Mouse (Mus musculus) kidney, adult 2 months (tissue): ENCODE results near the gene Pnmal1. TPM values are rescaled to one million over a fixed set of nuclear protein-coding genes. Genes with fewer than 3 reads are reported as not detected.
A peak's percentile ranks its signal among the peaks of the same experiment; 100 is the strongest.

Experiments
- DNase-seq: peaks from one replicate; pipeline ENCODE4 v3.0.0; 2021
- H3K27ac ChIP-seq: fragments of 200-500 bp; 2 replicates; pipeline ENCODE4 v1.5.1; 2012; ENCODE audit warnings: low read depth, low read length, control low read depth, inconsistent platforms; ENCODE audit not compliant: insufficient read depth
- H3K27me3 ChIP-seq: fragments of 200-500 bp; replicated peaks from 2 replicates; pipeline ENCODE4 v1.6.1; 2012; ENCODE audit warnings: mild to moderate bottlenecking, moderate library complexity, low read length, inconsistent platforms; ENCODE audit not compliant: control insufficient read depth, insufficient read depth
- H3K36me3 ChIP-seq: fragments of 200-500 bp; 2 replicates; pipeline ENCODE4 v1.6.1; 2012; ENCODE audit warnings: mild to moderate bottlenecking, moderate library complexity, low read length, inconsistent platforms; ENCODE audit not compliant: control insufficient read depth, insufficient read depth
- H3K4me1 ChIP-seq: fragments of 200-500 bp; 2 replicates; pipeline ENCODE4 v1.6.1; 2011; ENCODE audit warnings: low read length; ENCODE audit not compliant: control insufficient read depth, insufficient read depth
- H3K4me3 ChIP-seq: fragments of 200-500 bp; 2 replicates; pipeline ENCODE4 v1.5.1; 2011; ENCODE audit warnings: mild to moderate bottlenecking, low read depth, low read length, control low read depth; ENCODE audit not compliant: insufficient read depth
- CTCF ChIP-seq: fragments of 200-500 bp; conservative IDR thresholded peaks from 2 replicates; pipeline ENCODE4 v1.5.1; 2011; ENCODE audit warnings: low read depth, mild to moderate bottlenecking, control low read depth, low read length, moderate library complexity, mixed read lengths; ENCODE audit not compliant: insufficient read depth, insufficient read length
- POLR2A ChIP-seq: fragments of 200-500 bp; IDR thresholded peaks from one replicate; pipeline ENCODE4 v1.6.1; 2011; ENCODE audit warnings: low read depth, low read length, control low read depth
- WGBS: fragments of 180-500 bp; shearing (Covaris S2); methylation state at CpG from one replicate; pipeline ENCODE4 v1.1.7; 2018; 5-methylcytosine and 5-hydroxymethylcytosine counted together
- polyA plus RNA-seq: library from polyadenylated mRNA; depleted of rRNA; stranded (reverse); fragments of >200 nt; gene quantifications from 2 replicates; pipeline ENCODE4 v1.2.3, GENCODE M21; 2012

Pnmal1 gene
- polyA plus RNA-seq, 1 experiment: 0.06 TPM

GRCm38 (mm10) chr7:16920150-16920579, 39.3 kb upstream of the Pnmal1 start:
- Histone ChIP-seq H3K27ac (no peak overlapping the region), H3K4me1 (peaks cover 14% of the 10 kb centered on the region), H3K4me3 (no peak overlapping the region), H3K36me3 (0 out of 2 replicates have a peak, but pooled peaks cover 2% of the 10 kb centered on the region), H3K27me3 (no peaks in the 10 kb centered on the region)
- no peak for DNase-seq
- WGBS: 83% methylated on average over 7 of the region's 7 CpGs
- no peak for TF ChIP-seq CTCF
- no peak for TF ChIP-seq POLR2A

GRCm38 (mm10) chr7:16920818-16921791, 38.4 kb upstream of the Pnmal1 start:
- H3K27ac ChIP-seq: peak overlapping the region; percentile 60
- 43% methylated on average over 21 of the region's 21 CpGs for WGBS

GRCm38 (mm10) chr7:16921881-16922335, 37.6 kb upstream of the Pnmal1 start:
- peak; percentile 74 for DNase-seq
- Histone ChIP-seq H3K27ac (peak overlapping the region; percentile 60), H3K4me1 (peaks cover 14% of the 10 kb centered on the region), H3K27me3 (no peaks in the 10 kb centered on the region), H3K4me3 (peak overlapping the region; percentile 85), H3K36me3 (0 out of 2 replicates have a peak, but pooled peaks cover 1% of the 10 kb centered on the region)
- 16% methylated on average over 6 of the region's 6 CpGs for WGBS
- TF ChIP-seq POLR2A (no peak), CTCF (no peak)

More at GRCm38 (mm10) chr7:16920818-16921791, 38.4 kb upstream of the Pnmal1 start:
- no peak for DNase-seq
- H3K27me3 ChIP-seq: no peaks in the 10 kb centered on the region
- TF ChIP-seq CTCF (no peak), POLR2A (no peak)
- H3K4me1 ChIP-seq: peaks cover 14% of the 10 kb centered on the region
- H3K36me3 ChIP-seq: 0 out of 2 replicates have a peak, but pooled peaks cover 2% of the 10 kb centered on the region
- peak overlapping the region; percentile 85 for H3K4me3 ChIP-seq

- peak; percentile 55 for DNase-seq
- peaks cover 14% of the 10 kb centered on the region for H3K4me1 ChIP-seq
- H3K4me3 ChIP-seq: peak overlapping the region; percentile 85
- peak overlapping the region; percentile 8; the same call in 1 of the 2 replicates for H3K27ac ChIP-seq
- no peaks in the 10 kb centered on the region for H3K36me3 ChIP-seq
- no peaks in the 10 kb centered on the region for H3K27me3 ChIP-seq
- no peak for TF ChIP-seq POLR2A
- no peak for TF ChIP-seq CTCF
- 27% methylated on average over 10 of the region's 10 CpGs for WGBS
Observed at GRCm38 (mm10) chr7:16922360-16922973, 37.0 kb upstream of the Pnmal1 start.

- 1% methylated on average over 57 of the region's 57 CpGs for WGBS
- DNase-seq: no peak
- TF ChIP-seq CTCF (no peak), POLR2A (peak; percentile 8)
- Histone ChIP-seq H3K27me3 (no peaks in the 10 kb centered on the region), H3K4me1 (peaks cover 14% of the 10 kb centered on the region), H3K27ac (peak overlapping the region; percentile 76), H3K36me3 (no peaks in the 10 kb centered on the region), H3K4me3 (peak overlapping the region; percentile 85)
Observed at GRCm38 (mm10) chr7:16923283-16924036, 36.0 kb upstream of the Pnmal1 start.

GRCm38 (mm10) chr7:16924037-16924834, 35.2 kb upstream of the Pnmal1 start, which contains the start of gene Calm3:
Gene Calm3, minus strand, starts transcription at chr7:16924114.
- TF ChIP-seq CTCF: 0 out of 2 replicates have a peak, but pooled peaks have one; percentile 1
- TF ChIP-seq POLR2A: peak; percentile 22
- Histone ChIP-seq H3K36me3 (no peaks in the 10 kb centered on the region), H3K4me3 (peak within 1 kb of the TSS; percentile 85), H3K27me3 (no peaks in the 10 kb centered on the region), H3K27ac (peak within 1 kb of the TSS; percentile 100), H3K4me1 (peaks cover 14% of the 10 kb centered on the region)
- WGBS: 2% methylated on average over 64 of the region's 64 CpGs
- DNase-seq: peak; percentile 100
